Mouse (Mus musculus) intestine, embryonic 14.5 days (tissue): ENCODE results near the gene Rab11fip4. TPM values are rescaled to one million over a fixed set of nuclear protein-coding genes. Genes with fewer than 3 reads are reported as not detected.

ENCODE experiments used
- ATAC-seq: fragments of 200-750 bp; cut with Nextera tagmentation; replicated peaks from 2 replicates; pipeline ENCODE4 v1.8.0; 2017; ENCODE audit warnings: low read depth, moderate number of reproducible peaks, moderate TSS enrichment, moderate library complexity; ENCODE audit not compliant: low FRiP score, low TSS enrichment
- DNase-seq: peaks from one replicate; pipeline ENCODE4 v3.0.0-alpha.2; 2018; ENCODE audit warnings: low spot score
- H3K27ac ChIP-seq: fragments of 300-500 bp; sonication (generic); 2 replicates; pipeline ENCODE4 v1.5.1; 2014; ENCODE audit warnings: low read depth, mild to moderate bottlenecking, control low read depth
- H3K27me3 ChIP-seq: fragments of 300-500 bp; sonication (generic); replicated peaks from 2 replicates; pipeline ENCODE4 v1.6.1; 2014; ENCODE audit warnings: low read length, control low read depth; ENCODE audit not compliant: control insufficient read depth, insufficient read depth
- H3K36me3 ChIP-seq: fragments of 300-500 bp; sonication (generic); 2 replicates; pipeline ENCODE4 v1.6.1; 2014; ENCODE audit warnings: low read length, control low read depth; ENCODE audit not compliant: control insufficient read depth, insufficient read depth
- H3K4me1 ChIP-seq: fragments of 300-500 bp; sonication (generic); replicated peaks from 2 replicates; pipeline ENCODE4 v1.6.1; 2014; ENCODE audit warnings: low read length, control low read depth, mixed read lengths; ENCODE audit not compliant: control insufficient read depth, insufficient read depth
- H3K4me2 ChIP-seq: fragments of 300-500 bp; sonication (generic); 2 replicates; pipeline ENCODE4 v1.6.1; 2014; ENCODE audit warnings: low read length
- H3K4me3 ChIP-seq: fragments of 300-500 bp; sonication (generic); 2 replicates; pipeline ENCODE4 v1.5.1; 2014; ENCODE audit warnings: low read depth, low read length, control low read depth, mixed read lengths
- H3K9ac ChIP-seq: fragments of 300-500 bp; sonication (generic); 2 replicates; pipeline ENCODE4 v1.6.1; 2014; ENCODE audit warnings: mild to moderate bottlenecking, low read length
- H3K9me3 ChIP-seq: fragments of 300-500 bp; sonication (generic); 2 replicates; pipeline ENCODE4 v1.6.1; 2016; ENCODE audit warnings: low read length, control low read depth; ENCODE audit not compliant: control insufficient read depth
- WGBS: fragments of 180-500 bp; shearing (Covaris S2); extraction: QIAGEN DNeasy Blood & Tissue Kit; methylation state at CpG from one replicate; pipeline ENCODE4 v1.1.7; 2014; 5-methylcytosine and 5-hydroxymethylcytosine counted together
- polyA plus RNA-seq: library from polyadenylated mRNA; unstranded; fragments of >200 nt; fragmentation: Nextera tagmentation; extraction: Ambion mirVana; gene quantifications from 2 replicates; pipeline ENCODE4 v1.2.1, GENCODE M21; 2014

Rab11fip4 gene
- polyA plus RNA-seq, 1 experiment from 2014 or later: 1.5 TPM

DNA sequence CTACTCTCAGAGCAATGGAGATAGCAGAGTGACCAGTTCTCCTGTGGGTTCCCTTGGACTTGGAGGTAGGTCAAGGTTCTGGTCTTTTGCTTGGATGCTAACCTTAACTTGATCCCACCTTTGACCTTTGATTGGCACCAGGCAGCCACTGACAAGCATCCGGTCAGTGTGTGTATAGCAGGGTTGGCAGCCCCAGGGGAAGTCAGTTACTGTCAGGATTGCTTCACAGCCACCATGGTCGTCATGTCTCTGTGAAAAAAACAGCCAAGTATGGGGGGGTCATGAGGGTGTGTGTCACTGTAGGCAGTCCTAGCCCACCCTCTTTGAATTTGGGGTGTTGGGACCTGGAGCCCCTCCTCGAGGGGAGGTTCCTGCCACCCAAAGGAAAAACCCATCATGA is 83.2 kb downstream of the Rab11fip4 start:
- Histone ChIP-seq H3K27ac (no peak overlapping the region), H3K4me3 (no peak overlapping the region), H3K9me3 (no peaks in the 10 kb centered on the region), H3K27me3 (no peaks in the 10 kb centered on the region), H3K4me2 (no peak overlapping the region), H3K4me1 (peaks cover 9% of the 10 kb centered on the region), H3K9ac (no peak overlapping the region), H3K36me3 (no peaks in the 10 kb centered on the region)
- DNase-seq: no peak
- 77% methylated on average over 3 of the region's 3 CpGs for WGBS
- no peak for ATAC-seq

DNA sequence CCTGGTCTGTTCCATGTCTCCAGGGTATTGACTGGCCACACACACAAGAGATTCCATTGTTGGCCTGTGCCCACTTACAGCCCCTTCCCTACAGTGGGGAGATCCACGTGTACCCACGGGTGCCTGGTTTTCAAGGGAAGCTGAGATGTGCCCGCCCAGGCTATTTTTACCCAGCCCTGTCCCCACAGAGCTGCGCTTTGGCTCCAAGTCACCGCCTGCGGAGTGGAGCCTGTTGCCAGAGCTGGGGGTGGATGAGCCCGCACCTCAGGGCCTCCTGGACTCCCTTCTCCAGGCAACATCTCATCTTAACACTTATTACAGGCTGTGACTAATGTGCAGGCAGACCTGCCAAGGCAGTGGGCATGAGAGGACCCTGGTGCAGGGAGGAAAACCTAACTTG is 83.6 kb downstream of the Rab11fip4 start:
- Histone ChIP-seq H3K27me3 (no peaks in the 10 kb centered on the region), H3K9ac (no peak overlapping the region), H3K4me2 (no peak overlapping the region), H3K27ac (no peak overlapping the region), H3K9me3 (no peaks in the 10 kb centered on the region), H3K4me1 (peaks cover 9% of the 10 kb centered on the region), H3K4me3 (no peak overlapping the region), H3K36me3 (no peaks in the 10 kb centered on the region)
- whole genome bisulfite sequencing: 87% methylated on average over 7 of the region's 7 CpGs
- DNase-seq (no peak), ATAC-seq (no peak)

DNA sequence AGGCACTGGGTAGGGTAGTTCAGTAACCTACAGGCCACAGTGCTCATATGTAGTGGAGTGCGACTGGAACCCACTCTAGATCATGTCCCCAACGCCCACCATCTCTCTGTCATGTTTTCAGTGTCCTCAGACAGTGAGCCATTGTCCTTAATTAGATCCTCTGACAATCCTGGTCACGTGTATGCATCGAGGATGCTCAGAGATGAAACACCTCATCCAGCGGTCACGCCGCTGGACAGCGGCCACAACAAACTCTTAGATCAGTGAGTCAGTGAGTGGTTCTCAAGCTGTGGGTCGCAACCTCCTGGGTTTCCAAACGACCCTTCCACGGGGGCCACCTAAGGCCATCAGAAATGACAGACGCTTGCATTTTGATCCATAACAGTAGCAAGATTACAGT is 84.3 kb downstream of the Rab11fip4 start:
- ATAC-seq: no peak
- no peak for DNase-seq
- H3K27me3 ChIP-seq: no peaks in the 10 kb centered on the region
- H3K4me2 ChIP-seq: no peak overlapping the region
- no peaks in the 10 kb centered on the region for H3K9me3 ChIP-seq
- no peak overlapping the region for H3K4me3 ChIP-seq
- H3K4me1 ChIP-seq: peaks cover 3% of the 10 kb centered on the region
- no peaks in the 10 kb centered on the region for H3K36me3 ChIP-seq
- no peak overlapping the region for H3K27ac ChIP-seq
- 76% methylated on average over 12 of the region's 12 CpGs for WGBS
- no peak overlapping the region for H3K9ac ChIP-seq

DNA sequence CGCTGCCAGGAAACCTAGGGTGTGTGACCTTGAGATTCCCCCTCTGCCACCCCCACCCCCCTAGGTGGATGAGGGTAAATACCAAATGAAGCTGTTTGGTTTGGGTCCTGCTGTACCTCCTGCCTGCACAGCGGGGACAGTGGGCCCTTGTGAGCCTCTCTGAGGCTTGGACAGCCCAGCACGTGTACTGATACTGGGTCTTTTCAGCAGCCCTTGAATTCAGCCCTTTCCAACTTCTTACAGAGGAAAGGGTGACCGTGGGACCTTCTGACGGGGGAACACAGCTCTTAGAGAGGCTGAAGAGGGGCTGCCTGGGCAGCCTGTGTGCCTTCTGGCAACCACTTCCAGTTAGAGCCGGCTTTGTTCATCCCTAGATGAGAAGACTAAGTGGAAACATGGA is 85.0 kb downstream of the Rab11fip4 start:
- no peak overlapping the region for H3K9ac ChIP-seq
- 71% methylated on average over 6 of the region's 6 CpGs for WGBS
- no peak for ATAC-seq
- H3K27me3 ChIP-seq: no peaks in the 10 kb centered on the region
- no peak overlapping the region for H3K4me2 ChIP-seq
- no peak for DNase-seq
- no peaks in the 10 kb centered on the region for H3K4me1 ChIP-seq
- H3K27ac ChIP-seq: no peak overlapping the region
- H3K9me3 ChIP-seq: no peaks in the 10 kb centered on the region
- H3K4me3 ChIP-seq: no peak overlapping the region
- no peaks in the 10 kb centered on the region for H3K36me3 ChIP-seq

DNA sequence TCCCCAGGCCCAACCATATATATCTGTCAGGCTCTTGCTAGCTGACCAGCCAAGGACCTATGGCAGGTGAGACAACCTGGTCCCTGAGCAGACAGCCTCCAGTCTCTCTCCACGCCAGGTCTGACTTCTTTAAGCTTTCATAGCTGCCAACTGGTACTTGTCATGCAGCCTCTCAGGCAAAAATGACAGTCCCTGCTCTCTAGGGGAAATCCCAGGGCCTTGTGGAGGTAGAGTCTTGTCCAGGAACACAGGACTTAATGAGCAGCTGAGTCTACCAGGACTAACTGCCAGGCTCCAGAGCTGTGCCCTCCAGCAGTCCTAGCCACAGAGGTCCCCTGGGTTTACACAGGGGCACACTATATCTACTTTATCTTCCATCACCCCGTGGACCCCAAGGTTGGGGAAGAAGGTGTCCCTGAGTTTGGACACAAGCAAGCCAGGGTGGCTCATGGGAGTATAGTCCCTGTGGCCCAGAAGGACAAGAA is 85.5 kb downstream of the Rab11fip4 start:
- H3K27ac ChIP-seq: no peak overlapping the region
- no peaks in the 10 kb centered on the region for H3K4me1 ChIP-seq
- H3K4me3 ChIP-seq: no peak overlapping the region
- H3K36me3 ChIP-seq: no peaks in the 10 kb centered on the region
- DNase-seq (no peak), ATAC-seq (no peak)
- no peaks in the 10 kb centered on the region for H3K9me3 ChIP-seq
- no peak overlapping the region for H3K9ac ChIP-seq
- H3K4me2 ChIP-seq: no peak overlapping the region
- no peaks in the 10 kb centered on the region for H3K27me3 ChIP-seq
- WGBS: 81% methylated on average over 2 of the region's 2 CpGs

DNA sequence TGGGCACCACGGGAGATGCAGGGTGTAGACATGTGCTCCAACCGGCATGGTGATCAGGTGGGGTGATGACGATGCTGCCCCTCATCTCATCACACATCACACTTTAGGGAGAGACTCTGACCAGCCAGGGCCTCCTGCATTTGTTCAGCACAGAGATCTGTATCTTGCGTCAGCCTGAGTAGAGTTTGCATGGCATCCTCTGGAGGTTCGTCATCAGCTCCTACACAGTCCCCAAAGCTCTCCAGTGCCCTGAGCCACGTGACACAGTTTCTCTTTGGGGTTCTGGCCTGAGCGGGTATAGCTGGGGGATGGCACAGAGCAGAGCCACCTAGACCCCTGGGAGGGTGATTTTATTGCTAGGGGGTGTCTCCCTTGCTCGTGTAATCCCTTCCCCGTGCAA is 86.4 kb downstream of the Rab11fip4 start:
- no peak for ATAC-seq
- Histone ChIP-seq H3K27ac (no peak overlapping the region), H3K27me3 (no peaks in the 10 kb centered on the region), H3K36me3 (no peaks in the 10 kb centered on the region), H3K4me2 (no peak overlapping the region), H3K4me3 (no peak overlapping the region), H3K9me3 (no peaks in the 10 kb centered on the region), H3K9ac (no peak overlapping the region), H3K4me1 (no peaks in the 10 kb centered on the region)
- no peak for DNase-seq
- WGBS: 76% methylated on average over 9 of the region's 9 CpGs

DNA sequence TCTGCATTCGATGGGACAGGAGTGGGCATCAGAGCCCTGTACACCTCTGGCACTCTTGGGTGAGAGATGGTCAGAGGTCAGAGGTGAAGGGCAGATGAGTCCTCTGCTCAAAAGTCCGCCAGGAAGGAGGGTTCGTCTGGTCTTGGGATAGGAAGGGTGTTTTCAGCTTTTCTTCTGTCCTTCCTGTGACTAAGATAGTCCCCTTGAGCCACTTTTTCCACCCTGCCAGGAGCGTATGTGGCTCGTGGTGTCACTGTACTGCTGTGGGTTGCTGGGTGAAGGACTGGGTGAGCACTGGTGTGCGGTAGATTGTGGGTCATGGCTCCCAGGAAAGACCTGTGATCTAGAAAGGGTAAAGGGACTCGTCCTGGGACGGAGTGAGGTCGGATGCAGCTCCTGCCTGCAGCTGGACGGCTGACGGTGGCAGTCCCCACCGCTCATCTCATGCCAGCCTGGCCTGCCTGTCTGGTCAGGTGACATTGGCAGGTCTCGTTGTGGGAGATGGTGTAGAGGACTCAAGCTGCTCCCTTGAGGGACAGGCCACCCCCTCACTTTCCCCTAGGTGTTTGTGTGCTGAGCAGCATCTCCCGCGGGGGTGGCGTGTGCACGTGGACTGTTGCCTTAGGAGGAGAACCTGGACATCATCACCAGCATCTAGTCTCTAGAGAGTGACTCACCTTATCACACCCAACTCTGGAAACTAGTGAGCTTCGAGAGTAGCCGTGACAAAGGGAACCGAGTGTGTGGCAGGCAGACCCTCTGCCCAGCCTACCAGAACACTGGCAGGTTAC is 87.5 kb downstream of the Rab11fip4 start:
- DNase-seq: no peak
- Histone ChIP-seq H3K4me2 (no peak overlapping the region), H3K9me3 (no peaks in the 10 kb centered on the region), H3K27me3 (no peaks in the 10 kb centered on the region), H3K36me3 (no peaks in the 10 kb centered on the region), H3K4me3 (no peak overlapping the region), H3K9ac (no peak overlapping the region), H3K27ac (no peak overlapping the region), H3K4me1 (no peaks in the 10 kb centered on the region)
- 84% methylated on average over 20 of the region's 20 CpGs for WGBS
- no peak for ATAC-seq

DNA sequence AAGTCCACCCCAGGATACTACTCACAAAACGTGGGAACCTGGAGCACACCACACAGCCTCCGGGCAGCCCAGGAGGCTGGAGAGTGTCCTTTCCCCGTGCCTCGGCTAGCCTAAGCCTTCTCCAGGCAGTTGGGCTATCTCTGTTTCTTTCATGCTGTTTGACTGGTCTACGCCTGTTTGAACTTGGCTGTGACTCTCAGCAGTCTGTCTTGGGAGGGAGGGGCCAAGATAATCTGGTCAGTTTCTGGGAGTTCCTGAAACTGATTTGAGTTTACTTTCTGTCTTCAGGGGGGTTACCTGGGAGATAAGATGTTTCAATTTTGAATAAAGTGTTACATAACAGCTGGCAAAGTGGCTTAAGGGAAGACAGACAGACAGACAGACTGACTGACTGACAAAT is 88.9 kb downstream of the Rab11fip4 start:
- Histone ChIP-seq H3K4me1 (no peaks in the 10 kb centered on the region), H3K27ac (no peak overlapping the region), H3K36me3 (no peaks in the 10 kb centered on the region), H3K9ac (no peak overlapping the region), H3K27me3 (no peaks in the 10 kb centered on the region), H3K9me3 (no peaks in the 10 kb centered on the region), H3K4me3 (no peak overlapping the region), H3K4me2 (no peak overlapping the region)
- ATAC-seq (no peak), DNase-seq (no peak)
- WGBS: 79% methylated on average over 5 of the region's 5 CpGs

DNA sequence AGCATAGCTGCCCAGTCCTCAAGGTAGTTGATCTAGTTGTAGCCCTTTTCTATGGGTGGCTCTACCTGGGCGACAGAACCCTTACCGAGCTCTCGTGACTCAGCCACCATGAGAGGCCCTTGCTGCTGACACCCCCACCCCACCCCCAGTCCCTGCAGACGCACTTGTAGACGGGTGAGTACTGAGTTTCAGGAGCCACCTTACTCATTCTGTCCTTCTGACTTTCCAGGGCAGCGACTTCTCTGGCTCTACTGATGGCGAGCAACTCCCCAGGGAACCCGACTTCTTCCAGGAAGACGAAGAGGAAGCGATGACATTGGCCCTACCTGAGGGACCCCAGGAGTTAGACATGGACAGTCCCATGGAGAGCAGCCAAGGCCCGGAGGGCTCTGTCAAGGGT is 89.5 kb downstream of the Rab11fip4 start:
- H3K27me3 ChIP-seq: no peaks in the 10 kb centered on the region
- no peak overlapping the region for H3K9ac ChIP-seq
- H3K4me1 ChIP-seq: no peaks in the 10 kb centered on the region
- H3K9me3 ChIP-seq: no peaks in the 10 kb centered on the region
- ATAC-seq: no peak
- H3K27ac ChIP-seq: no peak overlapping the region
- H3K4me3 ChIP-seq: no peak overlapping the region
- DNase-seq: no peak
- 88% methylated on average over 11 of the region's 11 CpGs for WGBS
- no peaks in the 10 kb centered on the region for H3K36me3 ChIP-seq
- no peak overlapping the region for H3K4me2 ChIP-seq
